Mouse (Mus musculus) embryonic facial prominence, embryonic 14.5 days (tissue): ENCODE results near the gene Gm20388. TPM values are rescaled to one million over a fixed set of nuclear protein-coding genes. Genes with fewer than 3 reads are reported as not detected.

Experiments used
- ATAC-seq: fragments of 200-750 bp; cut with Nextera tagmentation; 2 replicates; pipeline ENCODE4 v1.8.0; 2017; ENCODE audit warnings: low read depth, moderate number of reproducible peaks, moderate TSS enrichment
- DNase-seq: peaks from one replicate; pipeline ENCODE4 v3.0.0-alpha.2; 2015; ENCODE audit warnings: low spot score
- H3K27ac ChIP-seq: fragments of 300-500 bp; sonication (generic); replicated peaks from 2 replicates; pipeline ENCODE4 v1.5.1; 2014; ENCODE audit warnings: low read depth, mild to moderate bottlenecking, low read length, moderate library complexity
- H3K27me3 ChIP-seq: fragments of 300-500 bp; sonication (generic); replicated peaks from 2 replicates; pipeline ENCODE4 v1.6.1; 2014; ENCODE audit warnings: low read length; ENCODE audit not compliant: control insufficient read depth, insufficient read depth
- H3K36me3 ChIP-seq: fragments of 300-500 bp; sonication (generic); 2 replicates; pipeline ENCODE4 v1.6.1; 2014; ENCODE audit warnings: low read length, mixed read lengths; ENCODE audit not compliant: control insufficient read depth, insufficient read depth
- H3K4me1 ChIP-seq: fragments of 300-500 bp; sonication (generic); 2 replicates; pipeline ENCODE4 v1.6.1; 2014; ENCODE audit warnings: antibody characterized with exemption, low read length; ENCODE audit not compliant: control insufficient read depth, insufficient read depth
- H3K4me2 ChIP-seq: fragments of 300-500 bp; sonication (generic); 2 replicates; pipeline ENCODE4 v1.6.1; 2014; ENCODE audit warnings: low read depth, mild to moderate bottlenecking, low read length, moderate library complexity, mixed read lengths
- H3K4me3 ChIP-seq: fragments of 300-500 bp; sonication (generic); 2 replicates; pipeline ENCODE4 v1.5.1; 2014; ENCODE audit warnings: low read depth, mild to moderate bottlenecking, low read length
- H3K9ac ChIP-seq: fragments of 300-500 bp; sonication (generic); 2 replicates; pipeline ENCODE4 v1.6.1; 2014; ENCODE audit warnings: low read depth, mild to moderate bottlenecking, low read length, moderate library complexity, mixed read lengths
- H3K9me3 ChIP-seq: fragments of 300-500 bp; sonication (generic); 2 replicates; pipeline ENCODE4 v1.6.1; 2016; ENCODE audit warnings: low read length; ENCODE audit not compliant: control insufficient read depth
- WGBS: fragments of 180-500 bp; shearing (Covaris S2); extraction: QIAGEN DNeasy Blood & Tissue Kit; methylation state at CpG from one replicate; pipeline ENCODE4 v1.1.7; 2014; 5-methylcytosine and 5-hydroxymethylcytosine counted together
- polyA plus RNA-seq: library from polyadenylated mRNA; unstranded; fragments of >200 nt; fragmentation: Nextera tagmentation; extraction: Ambion mirVana; gene quantifications from 2 replicates; pipeline ENCODE4 v1.2.1, GENCODE M21; 2014

Gene Gm20388
- polyA plus RNA-seq, 1 experiment from 2014 or later: not detected

GRCm38 (mm10) chr8:123884721-123885565, 3974.3 kb downstream of the Gm20388 start:
- Histone ChIP-seq H3K4me1 (peaks cover 11% of the 10 kb centered on the region), H3K27ac (peak overlapping the region; percentile 58; the same call in 1 of the 2 replicates), H3K9ac (peak overlapping the region; percentile 9; the same call in 1 of the 2 replicates), H3K27me3 (no peaks in the 10 kb centered on the region), H3K4me2 (peak overlapping the region; percentile 39), H3K36me3 (no peaks in the 10 kb centered on the region), H3K4me3 (no peak overlapping the region), H3K9me3 (no peaks in the 10 kb centered on the region)
- DNase-seq: peak; percentile 85
- peak; percentile 87 for ATAC-seq
- WGBS: 2% methylated on average over 12 of the region's 14 CpGs

GRCm38 (mm10) chr8:123887163-123887562, 3976.5 kb downstream of the Gm20388 start:
- no peak overlapping the region for H3K4me3 ChIP-seq
- no peak overlapping the region for H3K27ac ChIP-seq
- peaks cover 17% of the 10 kb centered on the region for H3K27me3 ChIP-seq

GRCm38 (mm10) chr8:123887956-123888355, 3977.3 kb downstream of the Gm20388 start:
- Histone ChIP-seq H3K4me3 (no peak overlapping the region), H3K4me2 (no peak overlapping the region), H3K27me3 (peaks cover 25% of the 10 kb centered on the region), H3K36me3 (no peaks in the 10 kb centered on the region), H3K9ac (no peak overlapping the region), H3K4me1 (peaks cover 17% of the 10 kb centered on the region), H3K9me3 (no peaks in the 10 kb centered on the region), H3K27ac (no peak overlapping the region)
- ATAC-seq (no peak), DNase-seq (no peak)
- 76% methylated on average over 2 of the region's 2 CpGs for WGBS

More at GRCm38 (mm10) chr8:123887163-123887562, 3976.5 kb downstream of the Gm20388 start:
- H3K4me2 ChIP-seq: no peak overlapping the region
- no peaks in the 10 kb centered on the region for H3K9me3 ChIP-seq
- peaks cover 16% of the 10 kb centered on the region for H3K4me1 ChIP-seq
- 94% methylated on average over 4 of the region's 4 CpGs for WGBS
- H3K9ac ChIP-seq: no peak overlapping the region
- ATAC-seq (no peak), DNase-seq (no peak)
- H3K36me3 ChIP-seq: no peaks in the 10 kb centered on the region

- H3K27me3 ChIP-seq: peaks cover 43% of the 10 kb centered on the region
- WGBS: 67% methylated on average over 4 of the region's 4 CpGs
Observed at GRCm38 (mm10) chr8:123889797-123890196, 3979.2 kb downstream of the Gm20388 start.

GRCm38 (mm10) chr8:123891271-123891670, 3980.6 kb downstream of the Gm20388 start:
- DNase-seq (peak; percentile 79), ATAC-seq (no peak)
- H3K27me3 ChIP-seq: peaks cover 58% of the 10 kb centered on the region
- H3K36me3 ChIP-seq: no peaks in the 10 kb centered on the region
- no peak overlapping the region for H3K27ac ChIP-seq
- H3K9ac ChIP-seq: peak overlapping the region; percentile 54; the same call in 1 of the 2 replicates
- peak overlapping the region; percentile 30 for H3K4me3 ChIP-seq
- H3K9me3 ChIP-seq: no peaks in the 10 kb centered on the region
- H3K4me1 ChIP-seq: 0 out of 2 replicates have a peak, but pooled peaks cover 6% of the 10 kb centered on the region
- 0% methylated on average over 11 of the region's 11 CpGs for WGBS
- peak overlapping the region; percentile 53 for H3K4me2 ChIP-seq

More at GRCm38 (mm10) chr8:123889797-123890196, 3979.2 kb downstream of the Gm20388 start:
- Histone ChIP-seq H3K4me3 (no peak overlapping the region), H3K27ac (no peak overlapping the region), H3K9ac (no peak overlapping the region), H3K36me3 (no peaks in the 10 kb centered on the region), H3K4me2 (no peak overlapping the region), H3K9me3 (no peaks in the 10 kb centered on the region), H3K4me1 (peaks cover 9% of the 10 kb centered on the region; the same call in 1 of the 2 replicates)
- DNase-seq (no peak), ATAC-seq (no peak)

- H3K4me3 ChIP-seq: peak overlapping the region; percentile 30
- under 1% methylated on average over 49 of the region's 49 CpGs for WGBS
- H3K4me2 ChIP-seq: peak overlapping the region; percentile 53
- no peak for DNase-seq
- no peak for ATAC-seq
- H3K27me3 ChIP-seq: peaks cover 60% of the 10 kb centered on the region
- H3K4me1 ChIP-seq: 0 out of 2 replicates have a peak, but pooled peaks cover 6% of the 10 kb centered on the region
- no peak overlapping the region for H3K27ac ChIP-seq
- H3K9me3 ChIP-seq: no peaks in the 10 kb centered on the region
- no peaks in the 10 kb centered on the region for H3K36me3 ChIP-seq
- H3K9ac ChIP-seq: peak overlapping the region; percentile 54
Observed at GRCm38 (mm10) chr8:123891883-123892585, 3981.4 kb downstream of the Gm20388 start.

GRCm38 (mm10) chr8:123892586-123893155, 3982.0 kb downstream of the Gm20388 start:
- no peaks in the 10 kb centered on the region for H3K36me3 ChIP-seq
- WGBS: 11% methylated on average over 22 of the region's 30 CpGs
- 0 out of 2 replicates have a peak, but pooled peaks cover 6% of the 10 kb centered on the region for H3K4me1 ChIP-seq
- no peak overlapping the region for H3K27ac ChIP-seq
- H3K9me3 ChIP-seq: no peaks in the 10 kb centered on the region
- H3K4me3 ChIP-seq: peak overlapping the region; percentile 30
- peak overlapping the region; percentile 53 for H3K4me2 ChIP-seq
- peak; percentile 27; the same call in 1 of the 2 replicates for ATAC-seq
- no peak for DNase-seq
- H3K27me3 ChIP-seq: peaks cover 60% of the 10 kb centered on the region
- no peak overlapping the region for H3K9ac ChIP-seq

- no peak overlapping the region for H3K4me3 ChIP-seq
- 83% methylated on average over 7 of the region's 11 CpGs for WGBS
- H3K4me2 ChIP-seq: no peak overlapping the region
- ATAC-seq: no peak
- 0 out of 2 replicates have a peak, but pooled peaks cover under 1% of the 10 kb centered on the region for H3K36me3 ChIP-seq
- H3K4me1 ChIP-seq: 0 out of 2 replicates have a peak, but pooled peaks cover 6% of the 10 kb centered on the region
- H3K9ac ChIP-seq: no peak overlapping the region
- peaks cover 60% of the 10 kb centered on the region for H3K27me3 ChIP-seq
- H3K27ac ChIP-seq: no peak overlapping the region
- DNase-seq: no peak
- H3K9me3 ChIP-seq: no peaks in the 10 kb centered on the region
Observed at GRCm38 (mm10) chr8:123893413-123893812, 3982.8 kb downstream of the Gm20388 start.
